Mouse (Mus musculus) G1E (cell line): Measurements from ENCODE around the gene Lrrc49.

Experiments used
- CTCF ChIP-seq: IDR thresholded peaks from 2 replicates; pipeline ENCODE4 v1.5.1; 2012; ENCODE audit warnings: low read depth, low read length, inconsistent platforms, mixed read lengths
- GATA1 ChIP-seq: IDR thresholded peaks from 2 replicates; pipeline ENCODE4 v1.6.1; 2012; ENCODE audit warnings: borderline replicate concordance, low read length, inconsistent platforms, mixed read lengths

- TF ChIP-seq CTCF (no peak), GATA1 (no peak)
Observed at GRCm38 (mm10) chr9:60571041-60571440, 116.9 kb downstream of the Lrrc49 start.
